Mouse (Mus musculus) retina, adult 2 months (tissue): ENCODE measurements at regions not wholly inside any gene's neighbourhood (a gene's known extent, or its start where the extent isn't known, plus 50 kb on each side); places are given as distances from the start of the nearest gene placed in this dataset.

Experiments
- DNase-seq: peaks from one replicate; pipeline ENCODE4 v3.0.0-alpha.2; 2012; ENCODE audit warnings: low read depth, low spot score

DNA sequence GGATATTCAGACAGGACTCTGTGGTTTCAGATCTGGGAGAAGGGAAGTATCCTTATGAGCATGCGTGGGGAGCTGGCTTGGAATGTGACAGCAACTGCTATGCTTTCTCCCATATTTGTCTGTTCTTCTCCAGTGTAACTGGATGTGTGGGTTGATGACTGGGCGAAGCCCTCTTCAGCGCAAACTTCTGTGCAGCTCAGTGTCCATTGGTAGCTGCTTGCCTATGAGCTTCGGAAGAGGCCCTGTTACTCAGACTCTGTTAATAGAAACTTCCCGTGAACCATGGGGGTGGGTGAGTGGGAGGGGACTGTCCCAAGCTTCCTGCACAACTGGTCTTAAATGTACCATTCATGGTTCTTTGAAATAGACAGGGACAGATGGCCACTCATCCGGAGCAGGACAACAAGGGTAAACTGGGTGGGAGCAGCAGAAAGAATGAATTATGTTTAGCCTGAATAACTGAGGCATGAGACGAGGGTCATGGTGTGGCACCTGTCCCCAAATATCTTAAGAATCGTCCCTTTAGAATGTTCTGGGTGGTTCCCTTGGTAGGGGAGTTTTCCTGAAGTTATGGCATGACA, 141.1 kb upstream of the Plxnc1 start:
- DNase-seq: no peak

DNA sequence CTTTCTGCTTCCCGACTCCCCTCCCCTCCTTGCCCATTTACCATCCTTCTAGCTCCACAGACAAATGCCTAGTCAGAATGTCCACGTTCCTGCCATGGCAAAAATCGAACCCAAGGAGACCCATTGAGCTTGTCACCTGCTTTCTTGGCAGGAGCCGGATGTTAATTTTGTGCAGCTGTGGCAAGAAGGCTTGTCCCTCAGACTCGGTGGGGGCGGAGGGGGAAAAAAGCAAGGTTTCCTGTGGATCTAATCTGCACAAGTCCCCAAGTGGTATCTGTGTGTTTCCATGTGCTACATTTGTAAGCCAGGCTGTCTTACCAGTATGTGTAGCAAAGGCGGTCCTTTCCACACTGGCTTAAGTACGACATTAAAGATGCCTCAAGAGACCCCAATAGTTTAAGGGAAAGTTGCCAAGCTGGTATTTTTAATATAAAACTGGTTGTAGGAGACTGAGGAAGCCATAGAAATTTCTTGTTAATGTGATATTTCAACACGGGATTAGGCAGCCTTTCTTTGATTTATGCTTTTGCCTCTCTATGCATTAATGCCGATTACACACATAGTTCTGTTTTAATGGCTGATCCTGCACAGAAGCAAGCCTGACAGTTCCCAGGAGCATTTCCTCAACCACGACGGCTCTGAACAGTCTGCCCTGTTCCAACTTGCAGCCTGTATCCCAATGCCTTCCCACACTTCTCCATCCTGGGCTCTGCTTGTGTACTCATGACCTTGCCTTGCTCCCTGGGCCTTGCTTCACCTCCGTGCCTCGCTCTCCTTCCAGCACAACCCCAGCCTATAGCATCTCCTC, 138.9 kb upstream of the Plxnc1 start:
- DNase-seq: no peak

- no peak for DNase-seq
Observed at GRCm38 (mm10) chr10:95082634-95083033, 138.0 kb upstream of the Plxnc1 start.

DNA sequence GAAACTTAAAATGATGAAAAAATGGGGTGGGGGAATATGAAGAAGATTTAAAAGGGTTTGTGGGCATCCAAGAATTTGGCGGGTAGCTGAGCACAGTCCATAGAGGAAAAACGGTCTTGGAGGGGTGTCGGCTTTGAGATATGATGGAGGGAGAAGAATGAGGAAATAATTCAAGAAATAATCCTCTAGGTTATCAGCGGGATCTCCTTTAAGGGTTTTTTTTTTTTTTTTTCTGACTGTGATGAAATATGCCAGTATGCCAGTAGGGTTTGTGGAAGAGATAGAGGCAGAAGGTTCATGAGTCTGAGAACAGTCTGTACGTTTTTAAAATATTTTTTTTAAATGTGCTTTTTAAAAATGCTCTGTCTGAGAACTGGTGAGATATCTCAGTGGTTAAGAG, 135.3 kb upstream of the Plxnc1 start:
- no peak for DNase-seq

GRCm38 (mm10) chr10:95076421-95076820, 131.8 kb upstream of the Plxnc1 start:
- no peak for DNase-seq

- no peak for DNase-seq
Observed at GRCm38 (mm10) chr10:95075897-95076296, 131.3 kb upstream of the Plxnc1 start.

- no peak for DNase-seq
Observed at GRCm38 (mm10) chr10:95074959-95075590, 130.4 kb upstream of the Plxnc1 start.

GRCm38 (mm10) chr10:95074381-95074780, 129.7 kb upstream of the Plxnc1 start:
- DNase-seq: no peak

DNA sequence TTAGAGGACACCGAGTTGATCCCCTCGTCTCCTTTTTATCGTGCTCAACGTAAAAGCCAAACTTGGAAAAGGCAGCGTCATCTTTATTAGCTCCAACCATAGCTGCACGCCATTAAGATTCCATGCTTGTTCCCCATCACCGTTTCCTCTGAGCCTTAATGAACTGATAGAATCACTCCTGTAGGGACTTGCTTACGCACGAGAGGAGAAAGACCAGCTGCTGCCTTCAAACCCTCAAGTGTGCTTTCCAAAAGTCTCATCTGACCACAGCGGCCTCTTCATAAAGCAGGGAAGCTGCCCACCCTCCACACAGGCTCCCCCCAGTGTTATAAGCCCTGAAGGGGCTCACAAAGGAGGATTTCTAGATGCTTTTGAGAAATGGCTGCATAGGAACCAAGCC, 123.3 kb upstream of the Plxnc1 start:
- DNase-seq: no peak

- no peak for DNase-seq
Observed at GRCm38 (mm10) chr10:95066774-95067173, 122.1 kb upstream of the Plxnc1 start.

DNA sequence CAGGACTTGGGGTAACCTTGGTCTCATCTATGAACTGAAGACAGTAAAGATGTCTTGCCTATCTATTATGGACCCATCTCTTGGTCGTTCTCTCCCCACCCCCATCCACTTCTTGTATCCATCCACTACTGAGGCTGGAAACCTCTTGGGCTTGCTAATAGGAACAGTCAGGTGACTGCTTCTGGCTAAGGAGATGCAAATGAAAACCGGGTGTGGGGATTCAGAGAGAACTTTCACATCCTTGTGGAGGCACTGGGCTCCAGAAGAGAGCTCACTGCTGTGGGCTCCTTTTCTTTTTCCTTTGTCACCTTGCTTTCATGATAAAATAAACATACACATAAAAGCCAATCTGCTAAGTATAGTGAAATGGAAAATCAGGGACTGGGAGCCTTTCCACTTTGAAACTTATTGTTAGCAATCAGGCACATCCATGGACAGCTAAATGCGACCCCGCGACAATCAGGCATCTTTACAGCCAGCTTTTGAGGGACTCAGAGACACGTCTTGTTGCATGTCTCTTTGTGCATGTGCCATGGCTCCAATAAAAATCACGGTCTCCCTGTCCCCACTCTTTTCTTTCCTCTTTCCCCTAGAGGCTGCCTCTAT, 115.0 kb upstream of the Plxnc1 start:
- DNase-seq: no peak

- DNase-seq: no peak
Observed at GRCm38 (mm10) chr10:95059078-95059477, 114.4 kb upstream of the Plxnc1 start.

DNA sequence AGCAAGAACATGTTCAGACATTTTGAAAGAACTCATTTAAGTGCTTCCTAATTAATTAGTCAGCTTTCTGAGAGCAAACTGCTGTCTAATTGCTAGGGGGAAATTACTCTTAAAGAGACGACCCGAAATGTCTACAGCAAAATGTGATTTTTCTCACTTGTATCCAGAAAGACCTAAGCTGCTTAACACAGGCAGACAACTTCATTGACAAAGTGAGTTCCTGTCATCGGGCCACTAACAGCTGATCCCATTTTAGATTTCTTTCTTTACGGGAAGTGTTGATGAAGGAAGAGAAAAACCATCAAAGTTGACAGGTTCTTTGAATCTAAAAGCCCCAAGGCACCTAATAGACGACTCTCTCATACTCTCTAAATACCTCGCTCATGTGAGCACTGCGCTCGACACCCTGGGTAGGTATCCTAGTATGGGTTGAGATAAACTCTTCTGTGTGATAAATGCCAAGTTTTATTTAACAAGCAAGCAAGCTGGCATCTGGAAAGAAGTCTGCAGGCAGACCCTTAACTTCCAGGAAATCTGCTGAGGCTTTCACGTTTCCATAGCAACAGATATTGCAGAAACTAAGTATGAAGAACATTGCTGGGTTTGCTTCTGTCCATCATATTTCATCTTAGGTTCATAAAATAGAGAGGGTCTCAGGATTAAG, 112.5 kb upstream of the Plxnc1 start:
- no peak for DNase-seq

DNA sequence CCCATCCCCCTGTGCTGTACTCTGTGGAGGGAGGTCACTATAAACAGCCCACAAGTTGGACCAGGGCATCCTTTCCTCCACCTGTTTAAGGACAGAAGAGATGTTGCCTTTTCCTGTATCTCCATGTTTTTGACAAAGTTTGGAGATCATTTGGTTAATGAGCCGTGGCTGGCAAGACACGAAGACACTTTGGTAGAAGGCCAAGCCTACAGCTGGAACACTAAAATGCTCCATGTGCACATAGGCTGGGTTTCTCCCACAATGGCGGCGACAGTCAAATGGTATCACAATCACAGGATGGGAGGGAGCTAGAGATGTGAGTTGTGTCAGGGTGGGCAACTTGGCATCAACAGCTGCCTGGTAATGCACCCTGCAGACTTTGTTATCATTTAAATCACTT, 111.9 kb upstream of the Plxnc1 start:
- no peak for DNase-seq

DNA sequence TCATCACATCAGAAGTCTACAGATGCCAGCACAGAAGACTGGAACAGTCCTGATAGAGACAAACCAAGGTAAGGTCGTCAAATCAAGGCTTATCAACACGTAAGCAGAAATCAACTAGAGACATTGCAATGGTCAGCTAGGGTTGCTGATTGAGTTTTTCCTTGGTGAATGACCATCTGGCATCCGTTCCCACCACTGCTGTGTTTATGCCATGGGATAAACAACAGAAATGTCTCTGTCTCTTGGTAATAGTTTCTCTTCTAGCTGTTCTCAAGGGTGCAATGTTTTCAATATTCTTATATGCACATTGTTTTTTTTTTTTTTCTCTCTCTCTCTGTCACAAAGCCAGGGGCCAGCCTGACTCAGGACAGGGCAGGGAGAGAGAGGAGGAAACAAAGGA, 110.2 kb upstream of the Plxnc1 start:
- no peak for DNase-seq

DNA sequence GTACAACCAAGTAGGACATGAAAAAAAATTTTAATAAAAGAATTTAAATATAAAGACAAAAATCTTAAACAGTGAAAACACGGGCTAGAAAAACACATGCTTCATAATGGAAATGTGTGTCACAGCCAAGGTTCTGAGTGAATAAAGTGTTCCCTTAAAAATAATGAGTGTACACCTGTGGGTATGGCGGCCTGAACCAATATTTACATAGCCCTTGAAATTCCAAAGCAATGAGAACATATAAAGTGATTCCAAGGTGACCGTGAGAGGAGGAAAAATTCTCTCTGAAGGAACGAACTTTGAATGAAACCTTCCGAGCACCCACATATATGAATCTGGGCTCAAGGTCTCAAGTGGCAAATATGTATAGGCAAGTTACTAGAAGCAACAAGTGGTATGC, 104.2 kb upstream of the Plxnc1 start:
- no peak for DNase-seq

DNA sequence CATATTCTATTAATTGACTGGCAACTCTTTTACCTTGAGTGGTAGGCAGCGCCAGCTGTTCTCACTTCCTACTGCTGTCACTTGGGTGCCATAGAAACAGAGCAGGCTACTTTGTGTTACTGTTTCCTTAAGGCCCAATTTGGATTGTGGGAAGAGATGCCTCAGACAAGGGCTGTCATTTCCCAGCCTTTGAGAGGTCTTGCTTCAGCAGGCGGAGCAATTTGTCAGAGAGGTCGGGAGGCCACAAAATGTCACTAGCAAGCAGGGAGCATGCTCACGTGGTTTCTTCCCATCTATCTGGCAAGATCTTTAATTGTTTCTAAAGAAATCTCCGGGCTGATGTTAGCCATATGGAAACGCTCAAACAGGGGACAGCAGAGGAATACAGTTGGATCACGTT, 99.3 kb upstream of the Plxnc1 start:
- no peak for DNase-seq

- no peak for DNase-seq
Observed at GRCm38 (mm10) chr10:95040258-95040895, 95.7 kb upstream of the Plxnc1 start.

- no peak for DNase-seq
Observed at GRCm38 (mm10) chr10:95036043-95036697, 91.5 kb upstream of the Plxnc1 start.

- DNase-seq: no peak
Observed at GRCm38 (mm10) chr10:95035371-95035770, 90.7 kb upstream of the Plxnc1 start.

DNA sequence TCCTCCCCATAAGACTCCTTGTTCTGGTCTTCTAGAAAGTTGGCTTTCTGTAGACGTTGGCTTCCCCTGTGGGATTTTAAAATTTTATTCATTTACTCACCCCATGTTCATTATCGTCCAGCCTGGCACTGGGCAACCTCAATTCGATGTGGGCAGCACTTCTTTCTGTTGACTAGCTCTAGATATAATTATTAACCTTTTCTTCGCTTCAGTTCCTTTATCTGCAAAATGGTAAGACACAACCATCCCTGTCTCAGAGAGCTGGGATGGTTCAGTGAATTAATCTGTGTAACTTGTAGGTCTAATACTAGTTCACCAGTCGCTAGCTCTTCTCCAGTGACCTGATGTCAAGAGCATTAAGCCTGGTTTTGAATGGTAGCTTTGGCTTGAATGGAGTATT, 89.9 kb upstream of the Plxnc1 start:
- DNase-seq: no peak
